Mouse (Mus musculus) embryonic facial prominence, embryonic 14.5 days (tissue): ENCODE results near the gene Ubtd1. TPM values are rescaled to one million over a fixed set of nuclear protein-coding genes. Genes with fewer than 3 reads are reported as not detected.
A peak's percentile ranks its signal among the peaks of the same experiment; 100 is the strongest.

Experiments used
- ATAC-seq: fragments of 200-750 bp; cut with Nextera tagmentation; 2 replicates; pipeline ENCODE4 v1.8.0; 2017; ENCODE audit warnings: low read depth, moderate number of reproducible peaks, moderate TSS enrichment
- DNase-seq: peaks from one replicate; pipeline ENCODE4 v3.0.0-alpha.2; 2015; ENCODE audit warnings: low spot score
- H3K27ac ChIP-seq: fragments of 300-500 bp; sonication (generic); replicated peaks from 2 replicates; pipeline ENCODE4 v1.5.1; 2014; ENCODE audit warnings: low read depth, mild to moderate bottlenecking, low read length, moderate library complexity
- H3K27me3 ChIP-seq: fragments of 300-500 bp; sonication (generic); replicated peaks from 2 replicates; pipeline ENCODE4 v1.6.1; 2014; ENCODE audit warnings: low read length; ENCODE audit not compliant: control insufficient read depth, insufficient read depth
- H3K36me3 ChIP-seq: fragments of 300-500 bp; sonication (generic); 2 replicates; pipeline ENCODE4 v1.6.1; 2014; ENCODE audit warnings: low read length, mixed read lengths; ENCODE audit not compliant: control insufficient read depth, insufficient read depth
- H3K4me1 ChIP-seq: fragments of 300-500 bp; sonication (generic); 2 replicates; pipeline ENCODE4 v1.6.1; 2014; ENCODE audit warnings: antibody characterized with exemption, low read length; ENCODE audit not compliant: control insufficient read depth, insufficient read depth
- H3K4me2 ChIP-seq: fragments of 300-500 bp; sonication (generic); 2 replicates; pipeline ENCODE4 v1.6.1; 2014; ENCODE audit warnings: low read depth, mild to moderate bottlenecking, low read length, moderate library complexity, mixed read lengths
- H3K4me3 ChIP-seq: fragments of 300-500 bp; sonication (generic); 2 replicates; pipeline ENCODE4 v1.5.1; 2014; ENCODE audit warnings: low read depth, mild to moderate bottlenecking, low read length
- H3K9ac ChIP-seq: fragments of 300-500 bp; sonication (generic); 2 replicates; pipeline ENCODE4 v1.6.1; 2014; ENCODE audit warnings: low read depth, mild to moderate bottlenecking, low read length, moderate library complexity, mixed read lengths
- H3K9me3 ChIP-seq: fragments of 300-500 bp; sonication (generic); 2 replicates; pipeline ENCODE4 v1.6.1; 2016; ENCODE audit warnings: low read length; ENCODE audit not compliant: control insufficient read depth
- WGBS: fragments of 180-500 bp; shearing (Covaris S2); extraction: QIAGEN DNeasy Blood & Tissue Kit; methylation state at CpG from one replicate; pipeline ENCODE4 v1.1.7; 2014; 5-methylcytosine and 5-hydroxymethylcytosine counted together
- polyA plus RNA-seq: library from polyadenylated mRNA; unstranded; fragments of >200 nt; fragmentation: Nextera tagmentation; extraction: Ambion mirVana; gene quantifications from 2 replicates; pipeline ENCODE4 v1.2.1, GENCODE M21; 2014

Ubtd1 gene
- polyA plus RNA-seq, 1 experiment from 2014 or later, result 20.8 TPM

- Histone ChIP-seq H3K9ac (peak overlapping the region; percentile 20; the same call in 1 of the 2 replicates), H3K9me3 (no peaks in the 10 kb centered on the region), H3K4me3 (no peak overlapping the region), H3K27ac (peak overlapping the region; percentile 46), H3K4me1 (peaks cover 37% of the 10 kb centered on the region), H3K36me3 (no peaks in the 10 kb centered on the region), H3K27me3 (no peaks in the 10 kb centered on the region), H3K4me2 (no peak overlapping the region)
- ATAC-seq, result no peak
- 71% methylated on average over 9 of the region's 10 CpGs for WGBS
- peak; percentile 48 for DNase-seq
Measured at GRCm38 (mm10) chr19:42021681-42022541, 40.3 kb downstream of the Ubtd1 start.

- Histone ChIP-seq H3K36me3 (no peaks in the 10 kb centered on the region), H3K27ac (peak overlapping the region; percentile 46), H3K4me1 (peaks cover 31% of the 10 kb centered on the region), H3K9me3 (no peaks in the 10 kb centered on the region), H3K9ac (no peak overlapping the region), H3K4me3 (no peak overlapping the region), H3K27me3 (no peaks in the 10 kb centered on the region), H3K4me2 (no peak overlapping the region)
- no peak for DNase-seq
- 71% methylated on average over 2 of the region's 2 CpGs for WGBS
- ATAC-seq, result no peak
Measured at GRCm38 (mm10) chr19:42022542-42022848, 40.9 kb downstream of the Ubtd1 start.

DNA sequence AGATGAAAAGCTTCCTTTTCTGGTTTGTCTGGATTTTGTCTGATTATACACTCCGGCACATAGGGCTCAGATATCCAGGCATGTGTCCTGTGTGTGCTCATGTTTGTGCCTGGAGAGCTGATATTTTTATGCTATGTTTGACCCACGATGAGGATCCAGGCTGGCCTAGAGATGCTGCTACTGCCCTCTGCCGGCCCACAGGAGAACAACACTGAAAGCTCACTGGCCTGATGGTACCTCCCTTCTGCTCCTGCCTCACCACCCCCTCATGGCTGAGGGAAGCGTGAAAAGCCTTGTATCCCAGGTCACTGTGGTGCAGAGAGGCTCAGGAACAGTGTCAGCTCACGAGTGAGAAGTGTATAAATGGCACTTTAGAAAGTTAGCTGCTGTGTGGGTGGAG is 44.6 kb downstream of the Ubtd1 start:
- H3K9ac ChIP-seq, result no peak overlapping the region
- H3K4me2 ChIP-seq, result no peak overlapping the region
- H3K27ac ChIP-seq, result no peak overlapping the region
- no peaks in the 10 kb centered on the region for H3K9me3 ChIP-seq
- H3K4me3 ChIP-seq, result no peak overlapping the region
- no peaks in the 10 kb centered on the region for H3K27me3 ChIP-seq
- no peaks in the 10 kb centered on the region for H3K36me3 ChIP-seq
- DNase-seq (peak; percentile 80), ATAC-seq (peak; percentile 72)
- peaks cover 14% of the 10 kb centered on the region for H3K4me1 ChIP-seq
- 2% methylated on average over 5 of the region's 5 CpGs for WGBS

- no peak overlapping the region for H3K4me3 ChIP-seq
- peaks cover 10% of the 10 kb centered on the region for H3K4me1 ChIP-seq
- ATAC-seq, result no peak
- no peak overlapping the region for H3K4me2 ChIP-seq
- no peak overlapping the region for H3K9ac ChIP-seq
- no peak for DNase-seq
- 72% methylated on average over 5 of the region's 5 CpGs for WGBS
- no peaks in the 10 kb centered on the region for H3K27me3 ChIP-seq
- H3K27ac ChIP-seq, result no peak overlapping the region
- no peaks in the 10 kb centered on the region for H3K9me3 ChIP-seq
- peaks cover 12% of the 10 kb centered on the region; the same call in 1 of the 2 replicates for H3K36me3 ChIP-seq
Measured at GRCm38 (mm10) chr19:42031112-42031511, 49.5 kb downstream of the Ubtd1 start.

GRCm38 (mm10) chr19:42033611-42034010 is 52.0 kb downstream of the Ubtd1 start:
- H3K36me3 ChIP-seq, result peaks cover 12% of the 10 kb centered on the region; the same call in 1 of the 2 replicates
- peak overlapping the region; percentile 71; the same call in 1 of the 2 replicates for H3K27ac ChIP-seq
- DNase-seq, result no peak
- peaks cover 10% of the 10 kb centered on the region for H3K4me1 ChIP-seq
- H3K27me3 ChIP-seq, result no peaks in the 10 kb centered on the region
- no peak for ATAC-seq
- WGBS, result 82% methylated on average over 14 of the region's 14 CpGs
- H3K4me2 ChIP-seq, result no peak overlapping the region
- no peaks in the 10 kb centered on the region for H3K9me3 ChIP-seq
- H3K4me3 ChIP-seq, result no peak overlapping the region
- no peak overlapping the region for H3K9ac ChIP-seq

- Histone ChIP-seq H3K4me1 (peaks cover 10% of the 10 kb centered on the region), H3K9me3 (no peaks in the 10 kb centered on the region), H3K27ac (peak overlapping the region; percentile 71), H3K27me3 (no peaks in the 10 kb centered on the region), H3K36me3 (peaks cover 12% of the 10 kb centered on the region; the same call in 1 of the 2 replicates), H3K4me2 (no peak overlapping the region), H3K4me3 (no peak overlapping the region), H3K9ac (peak overlapping the region; percentile 27; the same call in 1 of the 2 replicates)
- ATAC-seq (no peak), DNase-seq (peak; percentile 35)
- 39% methylated on average over 9 of the region's 9 CpGs for WGBS
Measured at GRCm38 (mm10) chr19:42034146-42034775, 52.7 kb downstream of the Ubtd1 start.

GRCm38 (mm10) chr19:42034881-42035455 is 53.4 kb downstream of the Ubtd1 start:
- peaks cover 12% of the 10 kb centered on the region; the same call in 1 of the 2 replicates for H3K36me3 ChIP-seq
- H3K9me3 ChIP-seq, result no peaks in the 10 kb centered on the region
- peaks cover 10% of the 10 kb centered on the region for H3K4me1 ChIP-seq
- peak overlapping the region; percentile 71; the same call in 1 of the 2 replicates for H3K27ac ChIP-seq
- H3K9ac ChIP-seq, result no peak overlapping the region
- 55% methylated on average over 11 of the region's 11 CpGs for WGBS
- H3K4me3 ChIP-seq, result no peak overlapping the region
- no peak for DNase-seq
- 0 out of 2 replicates have a peak, but pooled peaks have one; percentile 4 for ATAC-seq
- H3K4me2 ChIP-seq, result no peak overlapping the region
- 0 out of 2 replicates have a peak, but pooled peaks cover 2% of the 10 kb centered on the region for H3K27me3 ChIP-seq

DNA sequence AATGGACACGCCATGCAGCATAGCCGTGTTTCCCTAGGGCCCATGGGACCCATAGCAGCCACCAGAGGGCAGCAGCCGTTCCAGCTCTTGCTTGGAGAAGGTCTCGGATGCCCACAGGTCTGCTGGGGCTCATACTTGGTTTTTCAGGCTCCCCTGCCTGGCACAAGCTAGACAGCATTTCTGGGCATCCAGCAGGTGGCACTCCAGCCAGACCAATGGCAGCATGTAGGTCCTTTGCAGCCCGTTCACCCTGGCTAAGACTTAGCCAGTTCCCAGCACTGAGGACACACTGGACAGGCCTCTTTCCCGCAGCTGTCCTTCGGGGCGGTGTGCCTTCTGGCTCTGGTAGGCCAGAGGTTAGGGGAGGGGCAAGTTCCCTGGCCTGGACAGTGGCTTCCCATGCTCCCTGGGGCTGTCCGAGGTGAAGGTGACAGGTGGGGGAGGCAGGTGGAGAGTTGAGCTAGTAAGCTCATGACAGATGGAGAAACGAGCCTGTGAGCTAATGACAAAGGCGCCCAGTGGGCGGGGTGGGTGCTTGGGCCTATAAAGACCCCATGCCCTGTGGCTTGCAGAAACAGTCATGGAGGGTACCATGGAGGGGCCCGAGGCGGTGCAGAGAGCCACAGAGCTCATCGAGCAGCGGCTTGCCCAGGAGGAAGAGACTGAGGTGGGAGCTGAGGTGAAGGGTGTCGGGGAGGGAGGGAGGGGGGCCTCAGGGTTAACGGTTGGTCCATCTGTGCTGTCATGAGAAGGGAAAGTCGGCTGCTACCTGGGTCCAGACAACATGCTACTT is 54.1 kb downstream of the Ubtd1 start, which contains the start of gene Ankrd2:
Gene Ankrd2 (plus strand): TSS at position 545 of the 793 bp plus-strand sequence.
- no peak within 1 kb of the TSS for H3K9ac ChIP-seq
- DNase-seq (peak; percentile 88), ATAC-seq (peak; percentile 74)
- H3K4me2 ChIP-seq, result no peak within 1 kb of the TSS
- no peak within 1 kb of the TSS; the same call in 1 of the 2 replicates for H3K27ac ChIP-seq
- 0 out of 2 replicates have a peak, but pooled peaks cover 7% of the 10 kb centered on the region for H3K27me3 ChIP-seq
- 62% methylated on average over 19 of the region's 19 CpGs for WGBS
- H3K4me1 ChIP-seq, result peaks cover 10% of the 10 kb centered on the region
- peaks cover 12% of the 10 kb centered on the region; the same call in 1 of the 2 replicates for H3K36me3 ChIP-seq
- no peak within 1 kb of the TSS for H3K4me3 ChIP-seq
- no peaks in the 10 kb centered on the region for H3K9me3 ChIP-seq
